Mouse (Mus musculus): ENCODE measurements around the gene Kif18b.

- no peak for TF ChIP-seq CTCF (IDR thresholded peaks at IDR 0.05; ENCODE audit: low read depth)
- TF ChIP-seq EP300 (optimal IDR thresholded peaks at IDR 0.05) = no peak
Observed at GRCm38 (mm10) chr11:102964547-102965091, 39.7 kb upstream of the Kif18b start.

All from stomach, postnatal 0 days (tissue).